Mouse (Mus musculus) ES-Bruce4 (cell line): ENCODE measurements around the gene Tubb3.

Experiments
- CTCF ChIP-seq: IDR thresholded peaks from one replicate; pipeline ENCODE4 v1.8.1; 2011; ENCODE audit warnings: low read depth, low read length
- POLR2A ChIP-seq: IDR thresholded peaks from one replicate; pipeline ENCODE4 v1.8.1; 2011; ENCODE audit warnings: low read length; ENCODE audit not compliant: insufficient read depth

DNA sequence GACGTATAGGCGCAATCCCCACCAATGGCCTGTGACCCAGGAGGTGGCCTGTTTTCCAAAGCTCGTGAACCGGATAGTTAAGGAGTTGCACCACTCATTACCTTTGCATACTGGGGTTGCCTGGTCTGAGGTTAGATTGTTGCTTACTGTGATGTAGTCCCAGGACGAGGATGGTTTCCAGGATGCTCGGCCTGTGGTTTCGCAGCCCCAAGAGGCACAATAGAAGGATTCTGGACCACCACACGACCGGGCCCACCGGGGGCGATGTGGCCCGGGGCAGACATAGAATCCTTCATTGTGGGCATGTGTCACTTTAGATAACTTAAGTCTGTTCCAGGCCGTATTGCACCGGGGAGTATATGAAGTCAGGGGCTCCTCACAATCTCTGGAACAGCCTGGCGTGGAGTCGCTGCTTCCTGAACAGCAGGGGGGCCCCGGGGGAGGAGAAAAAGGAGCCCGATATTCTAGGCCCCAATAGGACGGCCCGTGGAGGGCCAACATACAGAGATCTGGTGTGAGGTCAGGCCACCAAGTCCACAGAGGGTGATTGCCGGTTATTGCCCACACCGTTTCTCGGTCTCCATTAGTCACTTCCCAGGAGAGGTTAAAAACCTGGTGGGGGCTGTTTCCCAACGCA, 16.5 kb downstream of the Tubb3 start:
- TF ChIP-seq CTCF (no peak), POLR2A (no peak)
